Mouse (Mus musculus) kidney, postnatal 0 days (tissue): Measurements from ENCODE around the gene Slc24a3. TPM values are rescaled to one million over a fixed set of nuclear protein-coding genes. Genes with fewer than 3 reads are reported as not detected.

Experiments used
- ATAC-seq: fragments of 200-750 bp; cut with Nextera tagmentation; replicated peaks from 2 replicates; pipeline ENCODE4 v1.8.0; 2017; ENCODE audit warnings: low read depth, moderate number of reproducible peaks, moderate TSS enrichment, moderate library complexity; ENCODE audit not compliant: low FRiP score
- DNase-seq: peaks from one replicate; pipeline ENCODE4 v3.0.0-alpha.2; 2016; ENCODE audit warnings: low spot score
- H3K27ac ChIP-seq: fragments of 300-500 bp; sonication (generic); 2 replicates; pipeline ENCODE4 v1.5.1; 2014; ENCODE audit warnings: mild to moderate bottlenecking
- H3K27me3 ChIP-seq: fragments of 300-500 bp; sonication (generic); 2 replicates; pipeline ENCODE4 v1.6.1; 2014; ENCODE audit warnings: low read length, mixed read lengths; ENCODE audit not compliant: insufficient read depth
- H3K36me3 ChIP-seq: fragments of 300-500 bp; sonication (generic); 2 replicates; pipeline ENCODE4 v1.6.1; 2014; ENCODE audit warnings: low read length, mixed read lengths; ENCODE audit not compliant: insufficient read depth
- H3K4me1 ChIP-seq: fragments of 300-500 bp; sonication (generic); replicated peaks from 2 replicates; pipeline ENCODE4 v1.6.1; 2014; ENCODE audit warnings: antibody characterized with exemption, low read length, mixed read lengths; ENCODE audit not compliant: insufficient read depth
- H3K4me2 ChIP-seq: fragments of 300-500 bp; sonication (generic); 2 replicates; pipeline ENCODE4 v1.6.1; 2014; ENCODE audit warnings: mild to moderate bottlenecking, low read length, moderate library complexity, mixed read lengths
- H3K4me3 ChIP-seq: fragments of 300-500 bp; sonication (generic); replicated peaks from 2 replicates; pipeline ENCODE4 v1.5.1; 2014; ENCODE audit warnings: low read depth, low read length
- H3K9ac ChIP-seq: fragments of 300-500 bp; sonication (generic); 2 replicates; pipeline ENCODE4 v1.6.1; 2014; ENCODE audit warnings: low read depth, low read length
- H3K9me3 ChIP-seq: fragments of 300-500 bp; sonication (generic); replicated peaks from 2 replicates; pipeline ENCODE4 v1.6.1; 2016; ENCODE audit warnings: low read length, inconsistent platforms, mixed read lengths
- CTCF ChIP-seq: IDR thresholded peaks from 2 replicates; pipeline ENCODE4 v1.5.1; 2016; ENCODE audit warnings: antibody characterized with exemption, low read depth, mild to moderate bottlenecking, moderate library complexity
- WGBS: fragments of 180-500 bp; shearing (Covaris S2); extraction: QIAGEN DNeasy Blood & Tissue Kit; methylation state at CpG from one replicate; pipeline ENCODE4 v1.1.7; 2014; 5-methylcytosine and 5-hydroxymethylcytosine counted together
- polyA plus RNA-seq: library from polyadenylated mRNA; unstranded; fragments of >200 nt; fragmentation: Nextera tagmentation; extraction: Ambion mirVana; gene quantifications from 2 replicates; pipeline ENCODE4 v1.2.1, GENCODE M21; 2015

Slc24a3 gene
- polyA plus RNA-seq, 1 experiment from 2014 or later: 2.1 TPM

GRCm38 (mm10) chr2:145588009-145588737 lies 420.6 kb downstream of the Slc24a3 start:
- Histone ChIP-seq H3K9ac (no peak overlapping the region), H3K27me3 (no peaks in the 10 kb centered on the region), H3K4me1 (no peaks in the 10 kb centered on the region), H3K27ac (no peak overlapping the region), H3K9me3 (no peaks in the 10 kb centered on the region), H3K4me3 (no peak overlapping the region), H3K4me2 (no peak overlapping the region), H3K36me3 (no peaks in the 10 kb centered on the region)
- ATAC-seq: peak; percentile 78
- DNase-seq: peak; percentile 86
- WGBS: 62% methylated on average over 8 of the region's 8 CpGs
- peak; percentile 97 for TF ChIP-seq CTCF

- Histone ChIP-seq H3K36me3 (no peaks in the 10 kb centered on the region), H3K27me3 (no peaks in the 10 kb centered on the region), H3K4me2 (no peak overlapping the region), H3K4me1 (no peaks in the 10 kb centered on the region), H3K9me3 (no peaks in the 10 kb centered on the region), H3K27ac (no peak overlapping the region), H3K4me3 (no peak overlapping the region), H3K9ac (no peak overlapping the region)
- no peak for ATAC-seq
- WGBS: 83% methylated on average over 8 of the region's 8 CpGs
- TF ChIP-seq CTCF: no peak
- no peak for DNase-seq
These were observed 424.3 kb downstream of the Slc24a3 start for GRCm38 (mm10) chr2:145591881-145592280.

- no peak overlapping the region for H3K4me3 ChIP-seq
- H3K36me3 ChIP-seq: no peaks in the 10 kb centered on the region
- WGBS: 48% methylated on average over 3 of the region's 3 CpGs
- no peak for TF ChIP-seq CTCF
- no peak for ATAC-seq
- H3K27ac ChIP-seq: peak overlapping the region; percentile 36; the same call in 1 of the 2 replicates
- H3K4me1 ChIP-seq: no peaks in the 10 kb centered on the region
- no peaks in the 10 kb centered on the region for H3K27me3 ChIP-seq
- DNase-seq: peak; percentile 27
- H3K9ac ChIP-seq: no peak overlapping the region
- no peak overlapping the region for H3K4me2 ChIP-seq
- H3K9me3 ChIP-seq: no peaks in the 10 kb centered on the region
These were observed 426.2 kb downstream of the Slc24a3 start for GRCm38 (mm10) chr2:145593649-145594347.

DNA sequence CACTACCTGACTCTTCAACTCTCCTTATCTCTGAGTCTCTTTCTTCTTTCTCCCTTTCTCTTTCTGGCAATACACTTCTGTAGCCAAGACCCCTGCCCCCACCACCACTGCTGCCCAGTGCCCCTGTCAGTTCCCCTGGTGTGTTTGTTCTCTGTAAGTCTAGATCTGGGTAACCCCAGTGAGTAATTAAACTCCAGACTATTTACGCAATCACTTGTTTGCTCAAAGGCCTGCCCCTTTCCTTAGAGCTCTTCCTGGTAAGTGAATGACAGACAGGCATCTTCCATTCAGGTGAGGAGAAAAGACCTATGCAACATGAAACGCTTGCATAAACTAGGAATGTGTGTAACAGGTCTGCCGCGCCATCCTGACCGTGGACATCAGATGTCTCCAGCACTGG lies 430.3 kb downstream of the Slc24a3 start:
- 79% methylated on average over 5 of the region's 5 CpGs for WGBS
- no peak overlapping the region for H3K27ac ChIP-seq
- TF ChIP-seq CTCF: no peak
- no peaks in the 10 kb centered on the region for H3K9me3 ChIP-seq
- no peaks in the 10 kb centered on the region for H3K4me1 ChIP-seq
- no peaks in the 10 kb centered on the region for H3K27me3 ChIP-seq
- ATAC-seq: no peak
- H3K4me3 ChIP-seq: no peak overlapping the region
- DNase-seq: no peak
- H3K4me2 ChIP-seq: no peak overlapping the region
- no peaks in the 10 kb centered on the region for H3K36me3 ChIP-seq
- no peak overlapping the region for H3K9ac ChIP-seq

- no peak for TF ChIP-seq CTCF
- 84% methylated on average over 5 of the region's 5 CpGs for WGBS
These were observed 440.3 kb downstream of the Slc24a3 start for GRCm38 (mm10) chr2:145607844-145608243.

DNA sequence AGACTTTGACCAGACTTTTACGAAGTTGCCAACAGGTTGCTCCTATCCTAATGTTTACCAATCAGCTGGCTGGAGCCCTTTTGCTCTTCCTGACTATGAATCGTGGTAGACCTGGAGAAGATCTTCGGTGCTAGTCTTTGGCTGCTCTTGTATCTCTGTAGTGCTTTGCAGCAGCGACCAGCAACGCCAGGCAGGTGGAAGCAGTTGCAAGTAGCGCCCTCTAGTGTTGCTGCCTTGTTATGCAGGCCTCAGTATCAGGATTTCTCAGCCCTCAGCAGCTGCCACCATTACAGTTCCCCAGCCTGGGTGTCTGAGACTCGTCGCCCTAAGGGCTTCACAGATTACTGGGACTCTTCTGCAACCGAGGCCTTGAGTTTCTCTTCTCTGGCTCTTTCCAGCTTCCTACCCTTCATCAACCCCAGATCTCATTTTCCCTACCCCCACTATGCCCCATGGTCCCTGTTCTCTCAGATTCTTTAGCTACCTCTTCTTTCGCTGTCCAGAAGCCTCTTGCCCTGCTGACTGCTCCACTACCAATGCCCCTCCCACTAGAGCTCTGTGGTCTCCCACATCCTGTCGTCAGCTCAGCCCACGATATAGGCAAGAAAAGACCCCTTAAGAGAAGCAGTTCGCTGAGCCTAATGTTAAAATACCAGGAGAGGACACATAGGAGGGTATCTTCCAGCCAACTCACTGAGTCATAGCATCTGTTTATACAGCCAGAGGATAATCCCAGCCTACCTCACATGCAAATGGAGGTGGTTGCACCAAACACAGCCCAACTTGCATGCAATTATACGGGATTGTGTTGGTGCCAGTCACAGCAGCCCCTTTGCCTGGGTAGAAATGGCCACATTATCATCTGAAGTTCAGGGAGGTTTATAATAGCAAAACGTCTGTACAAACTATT lies 443.5 kb downstream of the Slc24a3 start:
- no peak overlapping the region for H3K27ac ChIP-seq
- H3K9me3 ChIP-seq: no peaks in the 10 kb centered on the region
- no peak overlapping the region for H3K9ac ChIP-seq
- H3K4me2 ChIP-seq: no peak overlapping the region
- ATAC-seq: no peak; the same call in 1 of the 2 replicates
- no peak overlapping the region for H3K4me3 ChIP-seq
- WGBS: 48% methylated on average over 15 of the region's 15 CpGs
- peak; percentile 45 for DNase-seq
- H3K4me1 ChIP-seq: no peaks in the 10 kb centered on the region
- TF ChIP-seq CTCF: peak; percentile 78
- no peaks in the 10 kb centered on the region for H3K27me3 ChIP-seq
- no peaks in the 10 kb centered on the region for H3K36me3 ChIP-seq

More at GRCm38 (mm10) chr2:145607844-145608243, 440.3 kb downstream of the Slc24a3 start:
- Histone ChIP-seq H3K27me3 (no peaks in the 10 kb centered on the region), H3K27ac (no peak overlapping the region), H3K9me3 (no peaks in the 10 kb centered on the region), H3K4me2 (no peak overlapping the region), H3K9ac (no peak overlapping the region), H3K36me3 (no peaks in the 10 kb centered on the region), H3K4me3 (no peak overlapping the region), H3K4me1 (no peaks in the 10 kb centered on the region)
- DNase-seq (no peak), ATAC-seq (no peak)
